Mouse (Mus musculus): ENCODE data around the gene Git2.

Git2 gene

GRCm38 (mm10) chr5:114720784-114721183 lies 54.5 kb downstream of the Git2 start:
- DNase-seq (ENCODE audit: low read depth, low spot score), result no peak

- DNase-seq (ENCODE audit: low read depth, low spot score), result no peak
Observed at GRCm38 (mm10) chr5:114719928-114720270, 55.4 kb downstream of the Git2 start.

- DNase-seq (ENCODE audit: low read depth, low spot score), result no peak
Observed at GRCm38 (mm10) chr5:114719003-114719927, 56.1 kb downstream of the Git2 start.

GRCm38 (mm10) chr5:114718483-114718882 lies 56.8 kb downstream of the Git2 start:
- no peak for DNase-seq (ENCODE audit: low read depth, low spot score)

- DNase-seq (ENCODE audit: low read depth, low spot score), result no peak
Observed at GRCm38 (mm10) chr5:114717937-114718336, 57.4 kb downstream of the Git2 start.

- no peak for DNase-seq (ENCODE audit: low read depth, low spot score)
Observed at GRCm38 (mm10) chr5:114717292-114717691, 58.0 kb downstream of the Git2 start.

GRCm38 (mm10) chr5:114714551-114714950 lies 60.8 kb downstream of the Git2 start:
- no peak for DNase-seq (ENCODE audit: low read depth, low spot score)

GRCm38 (mm10) chr5:114709357-114709756 lies 66.0 kb downstream of the Git2 start:
- peak; percentile 54 for DNase-seq (ENCODE audit: low read depth, low spot score)

GRCm38 (mm10) chr5:114708491-114708890 lies 66.8 kb downstream of the Git2 start:
- peak; percentile 23 for DNase-seq (ENCODE audit: low read depth, low spot score)

- peak; percentile 95 for DNase-seq (ENCODE audit: low read depth, low spot score)
Observed at GRCm38 (mm10) chr5:114707265-114708068, 67.8 kb downstream of the Git2 start, which contains the start of gene Tchp. TSS of gene Tchp (plus strand) at chr5:114707760.

GRCm38 (mm10) chr5:114702403-114703392 lies 72.6 kb downstream of the Git2 start:
- peak; percentile 25 for DNase-seq (ENCODE audit: low read depth, low spot score)

GRCm38 (mm10) chr5:114699015-114699414 lies 76.3 kb downstream of the Git2 start:
- DNase-seq (ENCODE audit: low read depth, low spot score), result no peak

GRCm38 (mm10) chr5:114698044-114698746 lies 77.1 kb downstream of the Git2 start:
- no peak for DNase-seq (ENCODE audit: low read depth, low spot score)

- no peak for DNase-seq (ENCODE audit: low read depth, low spot score)
Observed at GRCm38 (mm10) chr5:114696939-114697338, 78.4 kb downstream of the Git2 start.

GRCm38 (mm10) chr5:114695775-114696174 lies 79.5 kb downstream of the Git2 start:
- peak; percentile 58 for DNase-seq (ENCODE audit: low read depth, low spot score)

GRCm38 (mm10) chr5:114690633-114691567 lies 84.4 kb downstream of the Git2 start, which contains the start of gene Gltp:
TSS of gene Gltp (minus strand) at chr5:114690984.
- DNase-seq (ENCODE audit: low read depth, low spot score), result peak; percentile 98

- peak; percentile 59 for DNase-seq (ENCODE audit: low read depth, low spot score)
Observed at GRCm38 (mm10) chr5:114689700-114690366, 85.5 kb downstream of the Git2 start.

- DNase-seq (ENCODE audit: low read depth, low spot score), result no peak
Observed at GRCm38 (mm10) chr5:114688703-114689102, 86.6 kb downstream of the Git2 start.

GRCm38 (mm10) chr5:114687901-114688300 lies 87.4 kb downstream of the Git2 start:
- DNase-seq (ENCODE audit: low read depth, low spot score), result peak; percentile 46
